15 mouse cellular contexts compared by ENCODE assay signal in the genomic region with DNA sequence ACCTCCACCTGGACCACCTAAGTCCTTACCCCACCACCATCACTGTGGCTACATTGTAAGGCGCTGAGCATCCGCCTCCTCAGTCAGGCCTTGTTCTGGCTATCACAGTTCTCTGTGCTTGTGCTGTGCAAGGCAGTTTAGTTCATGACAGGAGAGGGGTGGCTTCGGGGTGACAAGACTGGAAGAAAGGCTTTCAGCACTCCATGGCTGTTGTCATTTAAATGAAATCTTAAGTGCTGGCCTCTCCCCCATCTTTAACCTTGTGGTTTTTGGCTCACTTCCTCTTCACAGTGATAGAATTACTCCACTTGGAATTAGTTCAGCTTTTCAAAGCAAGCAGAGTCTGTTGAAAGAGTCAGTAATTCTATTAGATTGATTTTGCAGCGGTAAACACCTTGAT. TPM values are rescaled to one million over a fixed set of nuclear protein-coding genes. Genes with fewer than 3 reads are reported as not detected.
DNase-seq lines count a peak whose midpoint lies in the region; ATAC-seq and TF ChIP-seq lines count a peak whose summit lies in the region.
"Had no signal": no experiment of that assay in that cellular context is flagged by ENCODE, and none has a peak within 500 bp of the region (broad histone marks: within the 10 kb centered on the region; RNA-seq: fewer than 3 reads in every experiment).

No protein-coding gene starts in this region.

- TF ChIP-seq CTCF in forebrain, postnatal 0 days (IDR thresholded peaks at IDR 0.05; ENCODE audit: low read depth), result no peak
- no peak for TF ChIP-seq CTCF in midbrain, postnatal 0 days (IDR thresholded peaks at IDR 0.05)

- H3K27me3 ChIP-seq in forebrain, postnatal 0 days (ENCODE audit: insufficient read depth, low read length), result no peaks in the 10 kb centered on the region
- no peaks in the 10 kb centered on the region for H3K27me3 ChIP-seq in forebrain, embryonic 14.5 days (replicated peaks; ENCODE audit: control insufficient read depth, insufficient read depth, low read length)
- no peaks in the 10 kb centered on the region for H3K27me3 ChIP-seq in midbrain, embryonic 15.5 days (replicated peaks)
- H3K27me3 ChIP-seq in midbrain, postnatal 0 days (ENCODE audit: insufficient read depth, low read length), result no peaks in the 10 kb centered on the region
- H3K27me3 ChIP-seq in midbrain, embryonic 16.5 days (ENCODE audit: control insufficient read depth, insufficient read depth, low read depth, low read length), result no peaks in the 10 kb centered on the region
- H3K27me3 ChIP-seq: liver, embryonic 13.5 days had no signal

- WGBS in forebrain, postnatal 0 days, result 67% methylated on average over 4 of the region's 4 CpGs
- WGBS in forebrain, embryonic 14.5 days, result 81% methylated on average over 4 of the region's 4 CpGs
- WGBS in midbrain, embryonic 15.5 days, result 82% methylated on average over 4 of the region's 4 CpGs
- 68% methylated on average over 4 of the region's 4 CpGs for WGBS in midbrain, postnatal 0 days
- 83% methylated on average over 4 of the region's 4 CpGs for WGBS in midbrain, embryonic 16.5 days

- peaks cover 2% of the 10 kb centered on the region; the same call in 1 of the 2 replicates for H3K36me3 ChIP-seq in forebrain, postnatal 0 days (ENCODE audit: insufficient read depth)
- H3K36me3 ChIP-seq in forebrain, embryonic 14.5 days (ENCODE audit: control insufficient read depth, insufficient read depth, low read length), result 0 out of 2 replicates have a peak, but pooled peaks cover 6% of the 10 kb centered on the region
- H3K36me3 ChIP-seq in midbrain, embryonic 15.5 days (replicated peaks), result peaks cover 4% of the 10 kb centered on the region; the same call in 1 of the 2 replicates
- H3K36me3 ChIP-seq in midbrain, postnatal 0 days (ENCODE audit: insufficient read depth, low read length), result peaks cover 11% of the 10 kb centered on the region; the same call in 1 of the 2 replicates
- peaks cover 6% of the 10 kb centered on the region; the same call in 1 of the 2 replicates for H3K36me3 ChIP-seq in midbrain, embryonic 16.5 days (ENCODE audit: control insufficient read depth, insufficient read depth, low read length)

- no peak overlapping the region for H3K27ac ChIP-seq in forebrain, postnatal 0 days (ENCODE audit: low read depth, low read length)
- H3K27ac ChIP-seq in forebrain, embryonic 14.5 days (ENCODE audit: low read depth, low read length), result no peak overlapping the region
- no peak overlapping the region for H3K27ac ChIP-seq in midbrain, embryonic 15.5 days
- no peak overlapping the region for H3K27ac ChIP-seq in midbrain, postnatal 0 days (ENCODE audit: low read depth, low read length)
- 0 out of 2 replicates have a peak overlapping the region, but pooled peaks have one; percentile 29 for H3K27ac ChIP-seq in midbrain, embryonic 16.5 days (ENCODE audit: low read length)
- H3K27ac ChIP-seq: liver, embryonic 13.5 days had no signal

- no peak overlapping the region for H3K9ac ChIP-seq in forebrain, postnatal 0 days
- no peak overlapping the region for H3K9ac ChIP-seq in forebrain, embryonic 14.5 days (ENCODE audit: low read length)
- H3K9ac ChIP-seq in midbrain, embryonic 15.5 days, result no peak overlapping the region
- no peak overlapping the region for H3K9ac ChIP-seq in midbrain, postnatal 0 days (replicated peaks; ENCODE audit: low read length, poor library complexity, severe bottlenecking)
- H3K9ac ChIP-seq in midbrain, embryonic 16.5 days (ENCODE audit: low read depth, low read length), result no peak overlapping the region
- H3K9ac ChIP-seq: liver, embryonic 13.5 days had no signal

- no peak for DNase-seq in forebrain, postnatal 0 days
- DNase-seq in forebrain, embryonic 14.5 days (ENCODE audit: low spot score), result no peak
- DNase-seq in midbrain, postnatal 0 days (ENCODE audit: low spot score), result no peak
- DNase-seq in ZHBTc4 (ENCODE audit: low read depth, low spot score), result peak; percentile 90
- no peak for DNase-seq in cerebellum, postnatal 10 days
- no peak for DNase-seq in gastrocnemius, adult 18-20 months (ENCODE audit: low spot score)
- DNase-seq: cerebellum, adult 2 months; heart, adult 18-20 months; heart, postnatal 10 days; liver, embryonic 13.5 days; retina, postnatal 1 day; spleen, adult 18-20 months; thymus, postnatal 4 days had no signal

- no peak overlapping the region for H3K4me3 ChIP-seq in forebrain, postnatal 0 days (ENCODE audit: low read depth, low read length)
- H3K4me3 ChIP-seq in forebrain, embryonic 14.5 days (ENCODE audit: low read depth, low read length), result no peak overlapping the region
- no peak overlapping the region for H3K4me3 ChIP-seq in midbrain, embryonic 15.5 days
- no peak overlapping the region for H3K4me3 ChIP-seq in midbrain, postnatal 0 days (ENCODE audit: low read depth, low read length)
- H3K4me3 ChIP-seq in midbrain, embryonic 16.5 days (ENCODE audit: low read depth, low read length), result no peak overlapping the region
- H3K4me3 ChIP-seq: liver, embryonic 13.5 days had no signal

- H3K9me3 ChIP-seq in forebrain, postnatal 0 days (ENCODE audit: low read length), result no peaks in the 10 kb centered on the region
- H3K9me3 ChIP-seq in forebrain, embryonic 14.5 days (replicated peaks; ENCODE audit: control insufficient read depth, low read length), result no peaks in the 10 kb centered on the region
- no peaks in the 10 kb centered on the region for H3K9me3 ChIP-seq in midbrain, embryonic 15.5 days
- no peaks in the 10 kb centered on the region for H3K9me3 ChIP-seq in midbrain, postnatal 0 days (ENCODE audit: low read length)
- no peaks in the 10 kb centered on the region for H3K9me3 ChIP-seq in midbrain, embryonic 16.5 days (replicated peaks; ENCODE audit: control insufficient read depth, low read length, poor library complexity, severe bottlenecking)
- H3K9me3 ChIP-seq: liver, embryonic 13.5 days had no signal

- H3K4me1 ChIP-seq in forebrain, postnatal 0 days (ENCODE audit: insufficient read depth), result no peaks in the 10 kb centered on the region
- no peaks in the 10 kb centered on the region for H3K4me1 ChIP-seq in forebrain, embryonic 14.5 days (ENCODE audit: control insufficient read depth, insufficient read depth, low read length)
- H3K4me1 ChIP-seq in midbrain, embryonic 15.5 days, result peaks cover 6% of the 10 kb centered on the region; the same call in 1 of the 2 replicates
- H3K4me1 ChIP-seq in midbrain, postnatal 0 days (ENCODE audit: insufficient read depth, low read length), result no peaks in the 10 kb centered on the region
- peaks cover 2% of the 10 kb centered on the region; the same call in 1 of the 2 replicates for H3K4me1 ChIP-seq in midbrain, embryonic 16.5 days (ENCODE audit: control insufficient read depth, insufficient read depth, low read length)

- ATAC-seq in forebrain, postnatal 0 days, result peak; percentile 25; the same call in 1 of the 2 replicates
- ATAC-seq in forebrain, embryonic 14.5 days, result no peak
- 0 out of 2 replicates have a peak, but pooled peaks have one; percentile 35 for ATAC-seq in midbrain, embryonic 15.5 days (replicated peaks)
- ATAC-seq in midbrain, postnatal 0 days (ENCODE audit: low FRiP score), result no peak
- no peak for ATAC-seq in midbrain, embryonic 16.5 days

- no peak overlapping the region for H3K4me2 ChIP-seq in forebrain, postnatal 0 days (ENCODE audit: low read depth)
- no peak overlapping the region for H3K4me2 ChIP-seq in forebrain, embryonic 14.5 days (ENCODE audit: low read length)
- H3K4me2 ChIP-seq in midbrain, embryonic 15.5 days, result no peak overlapping the region
- no peak overlapping the region for H3K4me2 ChIP-seq in midbrain, postnatal 0 days (ENCODE audit: low read depth, low read length, poor library complexity, severe bottlenecking)
- no peak overlapping the region for H3K4me2 ChIP-seq in midbrain, embryonic 16.5 days (ENCODE audit: low read length)
- H3K4me2 ChIP-seq: liver, embryonic 13.5 days had no signal

RNA-seq across cellular contexts. Expression of a gene that starts 41.5 kb away (rescaled TPM):
- total RNA-seq in forebrain, postnatal 0 days (2014; rRNA removed), result 46.9 and 51.9 TPM in 2 replicates
- 28.2 and 39.1 TPM in 2 replicates for polyA plus RNA-seq in forebrain, postnatal 0 days (2015; fragmentation: Nextera tagmentation; extraction: Ambion mirVana)
- 24.4 and 30.5 TPM in 2 replicates for polyA plus RNA-seq in forebrain, embryonic 14.5 days (2014; fragmentation: Nextera tagmentation; extraction: Ambion mirVana)
- polyA plus RNA-seq in midbrain, embryonic 15.5 days (2015; fragmentation: Nextera tagmentation; extraction: Ambion mirVana), result 37.5 and 38.6 TPM in 2 replicates
- 40.9 and 46.6 TPM in 2 replicates for total RNA-seq in midbrain, postnatal 0 days (2014; rRNA removed)
- 37.6 and 44.3 TPM in 2 replicates for polyA plus RNA-seq in midbrain, postnatal 0 days (2015; fragmentation: Nextera tagmentation; extraction: Ambion mirVana)
- 42.5 and 46.7 TPM in 2 replicates for polyA plus RNA-seq in midbrain, embryonic 16.5 days (2015; fragmentation: Nextera tagmentation; extraction: Ambion mirVana)
- total RNA-seq in gastrocnemius, adult 18-20 months (2021), result under 1 TPM; 0.39 to 0.62 TPM

Comparison
In these comparisons a context has a peak if more than half of its experiments do, and no peak if none do; other contexts are left out.
1. ATAC-seq: peak in forebrain, postnatal 0 days (single experiment) and midbrain, embryonic 15.5 days (single experiment); none in forebrain, embryonic 14.5 days (single experiment), midbrain, postnatal 0 days (single experiment) and midbrain, embryonic 16.5 days (single experiment).